9 mouse cellular contexts compared by ENCODE assay signal in genomic region chr4:138725127-138725461, GRCm38 (mm10). TPM values are rescaled to one million over a fixed set of nuclear protein-coding genes. Genes with fewer than 3 reads are reported as not detected.
DNase-seq lines count a peak whose midpoint lies in the region; ATAC-seq and TF ChIP-seq lines count a peak whose summit lies in the region.
"Had no signal": no experiment of that assay in that cellular context is flagged by ENCODE, and none has a peak within 500 bp of the region (broad histone marks: within the 10 kb centered on the region; RNA-seq: fewer than 3 reads in every experiment).

No protein-coding gene starts in this region.

- intact Hi-C loops in heart, postnatal 25 days (cut with DNase I), result no loop called here

- H3K27ac ChIP-seq in ES-Bruce4 (ENCODE audit: insufficient read depth, low read length), result no peak overlapping the region
- no peak overlapping the region for H3K27ac ChIP-seq in forebrain, embryonic 11.5 days (ENCODE audit: low read depth, low read length)
- peak overlapping the region; percentile 84 for H3K27ac ChIP-seq in midbrain, embryonic 10.5 days (replicated peaks)
- H3K27ac ChIP-seq in stomach, embryonic 16.5 days (ENCODE audit: low read length), result peak overlapping the region; percentile 14; the same call in 1 of the 2 replicates

- DNase-seq in adrenal gland, postnatal 14 days, result peak; percentile 87
- peak; percentile 82 for DNase-seq in forebrain, embryonic 11.5 days (ENCODE audit: low spot score)
- DNase-seq in heart, postnatal 25 days (ENCODE audit: low spot score), result peak; percentile 55
- peak; percentile 94 to 95 for DNase-seq in kidney, postnatal 36 days
- DNase-seq in midbrain, embryonic 10.5 days (ENCODE audit: low spot score), result peak; percentile 80
- no peak for DNase-seq in adipocyte (ENCODE audit: low spot score)

- TF ChIP-seq POLR2A in ES-Bruce4 (IDR thresholded peaks at IDR 0.05; ENCODE audit: insufficient read depth, low read length), result no peak

- H3K9ac ChIP-seq in ES-Bruce4 (ENCODE audit: low read depth, poor library complexity, severe bottlenecking), result peak overlapping the region; percentile 46; the same call in 1 of the 2 replicates
- H3K9ac ChIP-seq in forebrain, embryonic 11.5 days (ENCODE audit: low read length), result peak overlapping the region; percentile 28
- peak overlapping the region; percentile 49 for H3K9ac ChIP-seq in stomach, embryonic 16.5 days (ENCODE audit: low read length)

- WGBS in forebrain, embryonic 11.5 days, result 6% methylated on average over 13 of the region's 13 CpGs
- WGBS in midbrain, embryonic 10.5 days, result 8% methylated on average over 13 of the region's 13 CpGs
- WGBS in stomach, embryonic 16.5 days, result 4% methylated on average over 13 of the region's 13 CpGs

- H3K4me3 ChIP-seq in ES-Bruce4 (ENCODE audit: low read depth, low read length), result peak overlapping the region; percentile 72
- H3K4me3 ChIP-seq in forebrain, embryonic 11.5 days (ENCODE audit: low read depth, low read length), result peak overlapping the region; percentile 13; the same call in 1 of the 2 replicates
- peak overlapping the region; percentile 53 for H3K4me3 ChIP-seq in midbrain, embryonic 10.5 days
- peak overlapping the region; percentile 24; the same call in 1 of the 2 replicates for H3K4me3 ChIP-seq in stomach, embryonic 16.5 days (replicated peaks; ENCODE audit: low read length)

- no peaks in the 10 kb centered on the region for H3K27me3 ChIP-seq in ES-Bruce4 (ENCODE audit: control insufficient read depth, insufficient read depth, low read length, poor library complexity, severe bottlenecking)
- H3K27me3 ChIP-seq in forebrain, embryonic 11.5 days (ENCODE audit: control insufficient read depth, insufficient read depth, low read length), result no peaks in the 10 kb centered on the region
- H3K27me3 ChIP-seq in midbrain, embryonic 10.5 days (ENCODE audit: low read depth, poor library complexity, severe bottlenecking), result peaks cover 4% of the 10 kb centered on the region
- no peaks in the 10 kb centered on the region for H3K27me3 ChIP-seq in stomach, embryonic 16.5 days (ENCODE audit: control insufficient read depth, insufficient read depth, low read length)

- H3K4me2 ChIP-seq in forebrain, embryonic 11.5 days (ENCODE audit: low read depth, low read length, severe bottlenecking), result peak overlapping the region; percentile 47
- peak overlapping the region; percentile 47 for H3K4me2 ChIP-seq in stomach, embryonic 16.5 days (ENCODE audit: low read depth, low read length)

- ATAC-seq in forebrain, embryonic 11.5 days (replicated peaks; ENCODE audit: low FRiP score), result peak; percentile 61
- peak; percentile 53; the same call in 1 of the 2 replicates for ATAC-seq in stomach, embryonic 16.5 days (ENCODE audit: insufficient read depth, low FRiP score)

- H3K9me3 ChIP-seq in ES-Bruce4 (replicated peaks; ENCODE audit: control insufficient read depth, insufficient read depth, low read length, poor library complexity, severe bottlenecking), result no peaks in the 10 kb centered on the region
- H3K9me3 ChIP-seq in forebrain, embryonic 11.5 days (ENCODE audit: control insufficient read depth, low read length), result no peaks in the 10 kb centered on the region
- H3K9me3 ChIP-seq in midbrain, embryonic 10.5 days (replicated peaks), result no peaks in the 10 kb centered on the region
- H3K9me3 ChIP-seq in stomach, embryonic 16.5 days (replicated peaks; ENCODE audit: control insufficient read depth, low read length), result no peaks in the 10 kb centered on the region

- peaks cover 3% of the 10 kb centered on the region for H3K4me1 ChIP-seq in ES-Bruce4 (ENCODE audit: control insufficient read depth, insufficient read depth, low read length)
- peaks cover 4% of the 10 kb centered on the region for H3K4me1 ChIP-seq in forebrain, embryonic 11.5 days (replicated peaks; ENCODE audit: control insufficient read depth, insufficient read depth, low read length)
- peaks cover 42% of the 10 kb centered on the region for H3K4me1 ChIP-seq in midbrain, embryonic 10.5 days
- H3K4me1 ChIP-seq in stomach, embryonic 16.5 days (ENCODE audit: control insufficient read depth, insufficient read depth, low read length), result peaks cover 14% of the 10 kb centered on the region; the same call in 1 of the 2 replicates

- TF ChIP-seq CTCF in ES-Bruce4 (IDR thresholded peaks at IDR 0.05; ENCODE audit: low read depth, low read length), result no peak

- H3K36me3 ChIP-seq in ES-Bruce4 (ENCODE audit: control insufficient read depth, insufficient read depth, low read length, poor library complexity, severe bottlenecking), result no peaks in the 10 kb centered on the region
- no peaks in the 10 kb centered on the region for H3K36me3 ChIP-seq in forebrain, embryonic 11.5 days (ENCODE audit: control insufficient read depth, insufficient read depth, low read length)
- H3K36me3 ChIP-seq in midbrain, embryonic 10.5 days, result no peaks in the 10 kb centered on the region
- H3K36me3 ChIP-seq in stomach, embryonic 16.5 days (ENCODE audit: control insufficient read depth, insufficient read depth, low read length), result no peaks in the 10 kb centered on the region

- 0 out of 2 replicates have a peak, but pooled peaks have one; percentile 30 for TF ChIP-seq EP300 in ES-Bruce4 (IDR thresholded peaks at IDR 0.05; ENCODE audit: insufficient read depth, low read depth, low read length)

RNA-seq across cellular contexts. Expression of gene Pla2g2c, which starts 0.5 kb away (rescaled TPM):
- 0.68 and 0.79 TPM in 2 replicates for polyA plus RNA-seq in ES-Bruce4 (2011; ENCODE audit: insufficient read depth, insufficient read length, low read depth, missing spikeins)
- total RNA-seq in adrenal gland, postnatal 14 days (2021), result not detected in 2 replicates
- 0.37 and 0.52 TPM in 2 replicates for polyA plus RNA-seq in forebrain, embryonic 11.5 days (2014; fragmentation: Nextera tagmentation; extraction: Ambion mirVana)
- under 1 TPM in 1 of 2 experiments, not detected in 1; 0.17 TPM for total RNA-seq in heart, postnatal 25 days (2021)
- 0.62 and 0.70 TPM in 2 replicates for polyA plus RNA-seq in midbrain, embryonic 10.5 days (2016; fragmentation: Nextera tagmentation; extraction: Ambion mirVana)
- 0.14 and 0.18 TPM in 2 replicates for polyA plus RNA-seq in stomach, embryonic 16.5 days (2015; fragmentation: Nextera tagmentation; extraction: Ambion mirVana)
- total RNA-seq: neutrophil, adult 5-6 weeks had no signal

RNA-seq across cellular contexts. Expression of gene Ubxn10, which starts 11.9 kb away (rescaled TPM):
- 1.0 and 1.3 TPM in 2 replicates for polyA plus RNA-seq in ES-Bruce4 (2011; ENCODE audit: insufficient read depth, insufficient read length, low read depth, missing spikeins)
- total RNA-seq in adrenal gland, postnatal 14 days (2021), result 0.89 and 1.1 TPM in 2 replicates
- 1.5 and 1.6 TPM in 2 replicates for polyA plus RNA-seq in forebrain, embryonic 11.5 days (2014; fragmentation: Nextera tagmentation; extraction: Ambion mirVana)
- 1 to 10 TPM; 1.2 to 1.8 TPM for total RNA-seq in heart, postnatal 25 days (2021)
- 1.8 and 2.1 TPM in 2 replicates for polyA plus RNA-seq in midbrain, embryonic 10.5 days (2016; fragmentation: Nextera tagmentation; extraction: Ambion mirVana)
- polyA plus RNA-seq in stomach, embryonic 16.5 days (2015; fragmentation: Nextera tagmentation; extraction: Ambion mirVana), result 0.74 and 0.85 TPM in 2 replicates
- total RNA-seq: neutrophil, adult 5-6 weeks had no signal

RNA-seq across cellular contexts. Expression of gene Pla2g2f, which starts 32.3 kb away (rescaled TPM):
- not detected in 2 replicates for polyA plus RNA-seq in ES-Bruce4 (2011; ENCODE audit: insufficient read depth, insufficient read length, low read depth, missing spikeins)
- total RNA-seq in adrenal gland, postnatal 14 days (2021), result 13.7 and 14.3 TPM in 2 replicates
- 0.09 TPM in 1 of 2 replicates, not detected in the other for polyA plus RNA-seq in forebrain, embryonic 11.5 days (2014; fragmentation: Nextera tagmentation; extraction: Ambion mirVana)
- under 1 TPM; 0.13 to 0.22 TPM for total RNA-seq in heart, postnatal 25 days (2021)
- 0.47 and 0.62 TPM in 2 replicates for polyA plus RNA-seq in midbrain, embryonic 10.5 days (2016; fragmentation: Nextera tagmentation; extraction: Ambion mirVana)
- polyA plus RNA-seq in stomach, embryonic 16.5 days (2015; fragmentation: Nextera tagmentation; extraction: Ambion mirVana), result 2.0 and 3.6 TPM in 2 replicates
- total RNA-seq: neutrophil, adult 5-6 weeks had no signal

RNA-seq across cellular contexts. Expression of gene Pla2g2d, which starts 50.4 kb away (rescaled TPM):
- 0.41 and 0.55 TPM in 2 replicates for polyA plus RNA-seq in ES-Bruce4 (2011; ENCODE audit: insufficient read depth, insufficient read length, low read depth, missing spikeins)
- 1.1 and 10.7 TPM in 2 replicates for total RNA-seq in adrenal gland, postnatal 14 days (2021)
- polyA plus RNA-seq in forebrain, embryonic 11.5 days (2014; fragmentation: Nextera tagmentation; extraction: Ambion mirVana), result not detected in 2 replicates
- under 1 TPM in 1 of 2 experiments, not detected in 1; 0.23 TPM for total RNA-seq in heart, postnatal 25 days (2021)
- polyA plus RNA-seq in midbrain, embryonic 10.5 days (2016; fragmentation: Nextera tagmentation; extraction: Ambion mirVana), result 0.56 and 0.78 TPM in 2 replicates
- polyA plus RNA-seq in stomach, embryonic 16.5 days (2015; fragmentation: Nextera tagmentation; extraction: Ambion mirVana), result 0.61 and 0.80 TPM in 2 replicates
- total RNA-seq: neutrophil, adult 5-6 weeks had no signal

Comparison
In these comparisons a context has a peak if more than half of its experiments do, and no peak if none do; other contexts are left out.
1. H3K27ac ChIP-seq: peak in midbrain, embryonic 10.5 days (single experiment) and stomach, embryonic 16.5 days (single experiment); none in ES-Bruce4 (single experiment) and forebrain, embryonic 11.5 days (single experiment).
2. H3K4me3 ChIP-seq: peak in every context shown above with its lines; median percentile 72 in ES-Bruce4; 53 in midbrain, embryonic 10.5 days; 24 in stomach, embryonic 16.5 days; 13 in forebrain, embryonic 11.5 days.
3. Peak in every context shown above with its lines, with median percentiles within 50 percentile points of each other: H3K9ac ChIP-seq.